Mouse (Mus musculus) liver, adult 2 months (tissue): ENCODE results near the gene Rgs13.

ENCODE experiments used
- CTCF ChIP-seq: fragments of 200-500 bp; IDR thresholded peaks from 2 replicates; pipeline ENCODE4 v1.5.1; 2011; ENCODE audit warnings: low read depth, low read length, control low read depth
- POLR2A ChIP-seq: fragments of 200-500 bp; IDR thresholded peaks from 2 replicates; pipeline ENCODE4 v1.6.1; 2011; ENCODE audit warnings: low read length, control low read depth; ENCODE audit not compliant: insufficient read depth; ENCODE audit errors: extremely low read depth

DNA sequence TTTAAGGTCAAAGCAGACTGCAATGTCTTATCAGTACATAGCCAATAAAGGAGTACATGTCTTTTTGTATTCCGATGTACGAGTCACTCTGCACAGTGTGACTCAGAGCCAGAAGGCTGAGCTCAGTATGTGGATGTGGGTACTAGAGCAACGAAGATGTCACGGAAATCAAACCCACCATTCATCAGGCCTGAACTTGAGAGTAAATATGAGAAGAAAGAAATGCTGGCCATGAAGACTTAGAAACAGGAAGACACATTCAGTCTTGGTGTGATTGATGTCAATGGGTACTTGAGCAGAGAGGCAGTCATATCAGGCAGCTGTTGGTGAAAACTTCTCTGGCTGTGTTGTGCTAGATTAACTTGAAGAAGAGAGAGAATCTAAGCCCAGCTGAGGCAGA lies 25.8 kb upstream of the Rgs13 start:
- TF ChIP-seq POLR2A (no peak), CTCF (no peak)
